Mouse (Mus musculus) ES-E14 (cell line): ENCODE data around the gene Dpm3.

Experiments
- HCFC1 ChIP-seq: IDR thresholded peaks from 2 replicates; pipeline ENCODE4 v1.6.1; 2012; ENCODE audit warnings: low read length, inconsistent platforms, borderline replicate concordance; ENCODE audit not compliant: insufficient read depth
- MAFK ChIP-seq: IDR thresholded peaks from 2 replicates; pipeline ENCODE4 v1.6.1; 2014; ENCODE audit warnings: mild to moderate bottlenecking, low read depth, low read length, inconsistent platforms; ENCODE audit not compliant: insufficient read depth
- ZC3H11A ChIP-seq: IDR thresholded peaks from 2 replicates; pipeline ENCODE4 v1.6.1; 2012; ENCODE audit warnings: low read depth, mild to moderate bottlenecking, inconsistent platforms, low read length, borderline replicate concordance

GRCm38 (mm10) chr3:89305105-89305504 is 45.9 kb downstream of the Dpm3 start:
- TF ChIP-seq MAFK = no peak
- TF ChIP-seq ZC3H11A = no peak
- no peak for TF ChIP-seq HCFC1
